28 mouse cellular contexts compared by ENCODE assay signal in genomic region chr16:65925986-65926385, GRCm38 (mm10).
DNase-seq lines count a peak whose midpoint lies in the region; ATAC-seq and TF ChIP-seq lines count a peak whose summit lies in the region.
"Had no signal": no experiment of that assay in that cellular context is flagged by ENCODE, and none has a peak within 500 bp of the region (broad histone marks: within the 10 kb centered on the region; RNA-seq: fewer than 3 reads in every experiment).

No protein-coding gene starts in this region.

- H3K4me3 ChIP-seq in intestine, embryonic 15.5 days (replicated peaks) = no peak overlapping the region
- no peak overlapping the region for H3K4me3 ChIP-seq in intestine, postnatal 0 days (ENCODE audit: low read depth, low read length)
- H3K4me3 ChIP-seq in C2C12 (ENCODE audit: insufficient read depth, poor library complexity, severe bottlenecking) = no peak overlapping the region
- no peak overlapping the region for H3K4me3 ChIP-seq in midbrain, embryonic 13.5 days (replicated peaks)
- H3K4me3 ChIP-seq: embryonic facial prominence, embryonic 13.5 days; embryonic facial prominence, embryonic 15.5 days; erythroblast, embryonic 14.5 days; forebrain, embryonic 10.5 days; forebrain, embryonic 12.5 days had no signal

- TF ChIP-seq CTCF in intestine, postnatal 0 days (IDR thresholded peaks at IDR 0.05; ENCODE audit: low read depth) = no peak
- TF ChIP-seq CTCF in C2C12 (IDR thresholded peaks at IDR 0.05; ENCODE audit: control insufficient read depth, insufficient read depth, insufficient read length) = no peak

- no peak overlapping the region for H3K9ac ChIP-seq in intestine, embryonic 15.5 days
- H3K9ac ChIP-seq in intestine, postnatal 0 days (ENCODE audit: low read depth, low read length) = no peak overlapping the region
- H3K9ac ChIP-seq in midbrain, embryonic 13.5 days (replicated peaks) = no peak overlapping the region
- H3K9ac ChIP-seq: embryonic facial prominence, embryonic 13.5 days; embryonic facial prominence, embryonic 15.5 days; forebrain, embryonic 12.5 days had no signal

- no peaks in the 10 kb centered on the region for H3K4me1 ChIP-seq in intestine, embryonic 15.5 days (replicated peaks)
- H3K4me1 ChIP-seq in intestine, postnatal 0 days (replicated peaks; ENCODE audit: control insufficient read depth, insufficient read depth, low read length) = no peaks in the 10 kb centered on the region
- no peaks in the 10 kb centered on the region for H3K4me1 ChIP-seq in midbrain, embryonic 13.5 days (replicated peaks)
- H3K4me1 ChIP-seq: embryonic facial prominence, embryonic 13.5 days; embryonic facial prominence, embryonic 15.5 days; forebrain, embryonic 10.5 days; forebrain, embryonic 12.5 days had no signal

- 0 out of 2 replicates have a peak, but pooled peaks have one; percentile 39 for ATAC-seq in intestine, embryonic 15.5 days
- ATAC-seq in intestine, postnatal 0 days = no peak
- ATAC-seq in megakaryocyte-erythroid progenitor cell, adult 5-6 weeks (replicated peaks; ENCODE audit: low FRiP score, low TSS enrichment, poor library complexity, severe bottlenecking) = no peak
- ATAC-seq in midbrain, embryonic 13.5 days = no peak
- ATAC-seq: activated CD4-positive, CD25-positive, alpha-beta regulatory T cell, adult 4 months; CD4-positive, CD25-positive, alpha-beta regulatory T cell, adult 4 months; forebrain, embryonic 14.5 days; forebrain, embryonic 16.5 days; Patski had no signal

- H3K4me2 ChIP-seq in intestine, embryonic 15.5 days (replicated peaks) = no peak overlapping the region
- no peak overlapping the region for H3K4me2 ChIP-seq in intestine, postnatal 0 days (replicated peaks; ENCODE audit: low read depth)
- H3K4me2 ChIP-seq in midbrain, embryonic 13.5 days (replicated peaks) = no peak overlapping the region
- H3K4me2 ChIP-seq: embryonic facial prominence, embryonic 13.5 days; embryonic facial prominence, embryonic 15.5 days; forebrain, embryonic 12.5 days had no signal

- H3K27me3 ChIP-seq in intestine, embryonic 15.5 days (replicated peaks) = no peaks in the 10 kb centered on the region
- H3K27me3 ChIP-seq in intestine, postnatal 0 days (replicated peaks; ENCODE audit: control insufficient read depth, insufficient read depth, low read length) = no peaks in the 10 kb centered on the region
- no peaks in the 10 kb centered on the region for H3K27me3 ChIP-seq in C2C12 (ENCODE audit: control insufficient read depth, insufficient read depth, insufficient read length)
- H3K27me3 ChIP-seq in midbrain, embryonic 13.5 days = no peaks in the 10 kb centered on the region
- H3K27me3 ChIP-seq: CH12.LX; embryonic facial prominence, embryonic 13.5 days; embryonic facial prominence, embryonic 15.5 days; forebrain, embryonic 12.5 days had no signal

- H3K27ac ChIP-seq in intestine, embryonic 15.5 days = no peak overlapping the region
- no peak overlapping the region for H3K27ac ChIP-seq in intestine, postnatal 0 days (ENCODE audit: low read depth, low read length)
- no peak overlapping the region for H3K27ac ChIP-seq in midbrain, embryonic 13.5 days
- H3K27ac ChIP-seq: embryonic facial prominence, embryonic 13.5 days; embryonic facial prominence, embryonic 15.5 days; forebrain, embryonic 10.5 days; forebrain, embryonic 12.5 days had no signal

- WGBS in intestine, embryonic 15.5 days = 40% methylated on average over 1 of the region's 1 CpGs
- WGBS in intestine, postnatal 0 days = 29% methylated on average over 1 of the region's 1 CpGs
- 84% methylated on average over 1 of the region's 1 CpGs for WGBS in midbrain, embryonic 13.5 days

- DNase-seq in mesoderm, embryonic 11.5 days (ENCODE audit: low read depth, low spot score) = peak; percentile 2
- DNase-seq: adrenal gland, adult 2 months; adrenal gland, postnatal 10 days; adrenal gland, postnatal 25 days; cerebellum, adult 11 months; cerebellum, adult 18-20 months; cerebellum, adult 8-10 months; cerebellum, adult 9-11 months; cerebellum, postnatal 14 days; cerebellum, postnatal 36 days; embryo, embryonic 11 days had no signal

- no peaks in the 10 kb centered on the region for H3K9me3 ChIP-seq in intestine, embryonic 15.5 days
- H3K9me3 ChIP-seq in intestine, postnatal 0 days (ENCODE audit: control insufficient read depth) = no peaks in the 10 kb centered on the region
- H3K9me3 ChIP-seq in midbrain, embryonic 13.5 days = no peaks in the 10 kb centered on the region
- H3K9me3 ChIP-seq: embryonic facial prominence, embryonic 13.5 days; embryonic facial prominence, embryonic 15.5 days; forebrain, embryonic 10.5 days; forebrain, embryonic 12.5 days had no signal

- H3K36me3 ChIP-seq in intestine, embryonic 15.5 days = no peaks in the 10 kb centered on the region
- H3K36me3 ChIP-seq in intestine, postnatal 0 days (ENCODE audit: control insufficient read depth, insufficient read depth) = no peaks in the 10 kb centered on the region
- no peaks in the 10 kb centered on the region for H3K36me3 ChIP-seq in C2C12 (ENCODE audit: control insufficient read depth, insufficient read depth)
- H3K36me3 ChIP-seq in midbrain, embryonic 13.5 days = no peaks in the 10 kb centered on the region
- H3K36me3 ChIP-seq: embryonic facial prominence, embryonic 13.5 days; embryonic facial prominence, embryonic 15.5 days; forebrain, embryonic 10.5 days; forebrain, embryonic 12.5 days; G1E had no signal

- no peaks in the 10 kb centered on the region for H3K79me3 ChIP-seq in C2C12 (ENCODE audit: low read depth)

- no peaks in the 10 kb centered on the region for H3K79me2 ChIP-seq in C2C12 (ENCODE audit: control insufficient read depth, insufficient read depth)

- H3ac ChIP-seq in C2C12 (ENCODE audit: control insufficient read depth, insufficient read length, low read depth) = no peak overlapping the region

TF ChIP-seq in C2C12, 6 proteins besides CTCF, POLR2A, EP300 and RAD21:
- no peak for TF ChIP-seq MYOG (IDR thresholded peaks at IDR 0.05; ENCODE audit: control insufficient read depth, extremely low read depth, insufficient read length)
- TF ChIP-seq MYOD1 (IDR thresholded peaks at IDR 0.05; ENCODE audit: control insufficient read depth, insufficient read length, low read depth) = peak; percentile 74
- TF ChIP-seq MAX (IDR thresholded peaks at IDR 0.05) = no peak
